Mouse (Mus musculus) heart, adult 2 months (tissue): ENCODE measurements around the gene Wdr76.
A peak's percentile ranks its signal among the peaks of the same experiment; 100 is the strongest.

ENCODE experiments used
- CTCF ChIP-seq: fragments of 200-600 bp; IDR thresholded peaks from 2 replicates; pipeline ENCODE4 v1.8.1; 2022; ENCODE audit warnings: antibody characterized with exemption, mild to moderate bottlenecking, moderate library complexity
- EP300 ChIP-seq: fragments of 200-500 bp; IDR thresholded peaks from 2 replicates; pipeline ENCODE4 v1.6.1; 2011; ENCODE audit warnings: low read depth, low read length, control low read depth; ENCODE audit not compliant: insufficient read depth
- POLR2A ChIP-seq: fragments of 200-500 bp; IDR thresholded peaks from 2 replicates; pipeline ENCODE4 v1.6.1; 2011; ENCODE audit warnings: mild to moderate bottlenecking, low read depth, low read length, control low read depth; ENCODE audit not compliant: insufficient read depth

- no peak for TF ChIP-seq EP300
- TF ChIP-seq POLR2A = no peak
- TF ChIP-seq CTCF = peak; percentile 77
Observed at GRCm38 (mm10) chr2:121480498-121480897, 26.0 kb upstream of the Wdr76 start.
